Mouse (Mus musculus): ENCODE measurements around the gene Golt1a.

DNA sequence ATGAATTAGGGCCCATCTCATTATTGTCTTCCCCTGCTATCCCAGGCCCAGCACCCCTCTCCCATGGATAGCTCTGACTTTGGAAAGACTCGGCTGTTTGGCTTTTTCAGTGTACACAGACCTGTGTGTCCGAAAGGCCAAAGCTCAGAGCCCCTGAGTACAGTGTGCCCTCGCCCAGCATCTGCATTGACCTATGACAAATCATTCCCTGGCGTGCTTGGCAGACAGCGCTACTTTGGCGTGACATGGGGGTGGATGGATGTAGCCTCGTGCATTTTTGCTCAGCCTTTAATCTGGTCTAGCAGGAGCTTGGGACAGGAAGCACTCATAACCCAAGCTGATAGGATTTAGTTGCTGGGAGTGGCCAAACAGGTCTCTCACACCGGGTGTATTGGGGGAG is 62.5 kb downstream of the Golt1a start:
- no peak for TF ChIP-seq GATA1 (IDR thresholded peaks at IDR 0.05; ENCODE audit: borderline replicate concordance, low read length)
- no peak for TF ChIP-seq FLI1 (IDR thresholded peaks at IDR 0.05; ENCODE audit: low read length)
